Mouse (Mus musculus): ENCODE measurements around the gene Wwc1.

DNA sequence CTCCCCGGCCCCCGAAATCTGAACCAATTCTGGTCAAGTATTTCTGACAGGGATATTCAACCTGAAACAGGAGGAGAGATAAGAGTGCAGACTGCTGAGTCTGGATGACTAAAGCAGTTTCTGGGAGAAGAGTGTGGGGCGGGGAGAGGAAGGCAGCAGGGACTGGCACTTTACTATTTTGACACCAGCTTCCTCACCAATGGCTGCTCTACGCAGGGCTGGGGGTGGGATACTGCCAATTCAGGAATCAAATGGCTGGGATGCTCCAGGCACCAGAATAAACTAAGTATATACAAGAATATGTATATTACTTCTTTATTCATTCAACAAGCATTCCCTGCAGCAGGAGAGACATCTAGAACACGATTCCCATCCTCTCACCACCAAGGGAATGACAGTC, 116.7 kb downstream of the Wwc1 start:
- no peak for TF ChIP-seq POLR2A (IDR thresholded peaks at IDR 0.05; ENCODE audit: low read depth, low read length)
- no peak for TF ChIP-seq CTCF (IDR thresholded peaks at IDR 0.05; ENCODE audit: borderline replicate concordance, insufficient read depth, low read length)

Data from embryonic fibroblast, embryonic 13.5 days (primary cell).